Mouse (Mus musculus) myocyte (in vitro differentiated cells): ENCODE data around the gene Clcn3.

ENCODE experiments used
- CEBPB ChIP-seq: IDR thresholded peaks from 2 replicates; pipeline ENCODE4 v1.6.1; 2011; ENCODE audit warnings: mild to moderate bottlenecking, moderate library complexity; ENCODE audit not compliant: poor library complexity, insufficient read depth, severe bottlenecking
- POLR2A ChIP-seq: IDR thresholded peaks from one replicate; pipeline ENCODE4 v1.6.1; 2011; ENCODE audit warnings: low read depth, mild to moderate bottlenecking, control low read depth, moderate library complexity; ENCODE audit not compliant: insufficient read length
- TCF12 ChIP-seq: IDR thresholded peaks from one replicate; pipeline ENCODE4 v1.6.1; 2011; ENCODE audit warnings: mild to moderate bottlenecking, control low read depth; ENCODE audit not compliant: poor library complexity, insufficient read depth, severe bottlenecking
- USF1 ChIP-seq: IDR thresholded peaks from one replicate; pipeline ENCODE4 v1.6.1; 2011; ENCODE audit warnings: low read depth, mild to moderate bottlenecking, control low read depth, moderate library complexity

DNA sequence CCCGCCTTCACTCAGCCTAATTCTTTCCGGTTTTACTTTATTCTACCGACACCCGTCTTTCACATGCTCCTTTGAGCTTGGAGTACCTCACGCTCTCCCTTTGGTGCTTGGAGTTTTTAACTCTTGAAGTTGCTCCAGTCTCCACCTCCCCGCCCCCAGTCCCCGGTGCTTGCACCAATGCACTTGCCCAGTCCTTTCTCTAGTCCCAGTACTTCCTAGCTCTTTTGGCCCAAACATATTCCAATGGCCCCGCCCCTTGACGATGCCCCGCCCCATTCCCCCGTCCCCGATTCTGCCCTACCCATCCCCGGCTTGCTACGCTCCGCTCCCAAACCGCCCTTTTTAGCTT is 9.4 kb upstream of the Clcn3 start:
- TF ChIP-seq POLR2A (no peak), TCF12 (no peak), USF1 (no peak), CEBPB (no peak)
